Mouse (Mus musculus) neural tube, embryonic 14.5 days (tissue): ENCODE data around the gene Wdr27. TPM values are rescaled to one million over a fixed set of nuclear protein-coding genes. Genes with fewer than 3 reads are reported as not detected.

Experiments used
- ATAC-seq: fragments of 200-750 bp; cut with Nextera tagmentation; 2 replicates; pipeline ENCODE4 v1.8.0; 2017; ENCODE audit warnings: low read depth, mild to moderate bottlenecking, moderate TSS enrichment, moderate library complexity
- H3K27ac ChIP-seq: fragments of 300-500 bp; sonication (generic); 2 replicates; pipeline ENCODE4 v1.5.1; 2014; ENCODE audit warnings: low read depth, mild to moderate bottlenecking, control low read depth, low read length, moderate library complexity, mixed read lengths
- H3K27me3 ChIP-seq: fragments of 300-500 bp; sonication (generic); 2 replicates; pipeline ENCODE4 v1.6.1; 2014; ENCODE audit warnings: low read length; ENCODE audit not compliant: control insufficient read depth, insufficient read depth
- H3K36me3 ChIP-seq: fragments of 300-500 bp; sonication (generic); 2 replicates; pipeline ENCODE4 v1.6.1; 2014; ENCODE audit warnings: low read length, mixed read lengths; ENCODE audit not compliant: control insufficient read depth, insufficient read depth
- H3K4me1 ChIP-seq: fragments of 300-500 bp; sonication (generic); 2 replicates; pipeline ENCODE4 v1.6.1; 2014; ENCODE audit warnings: low read length; ENCODE audit not compliant: control insufficient read depth, insufficient read depth
- H3K4me2 ChIP-seq: fragments of 300-500 bp; sonication (generic); 2 replicates; pipeline ENCODE4 v1.6.1; 2014; ENCODE audit warnings: mild to moderate bottlenecking, low read depth, low read length, control low read depth
- H3K4me3 ChIP-seq: fragments of 300-500 bp; sonication (generic); 2 replicates; pipeline ENCODE4 v1.5.1; 2014; ENCODE audit warnings: low read depth, low read length, control low read depth, mixed read lengths
- H3K9ac ChIP-seq: fragments of 300-500 bp; sonication (generic); replicated peaks from 2 replicates; pipeline ENCODE4 v1.6.1; 2014; ENCODE audit warnings: low read depth, mild to moderate bottlenecking, control low read depth, low read length, mixed read lengths
- H3K9me3 ChIP-seq: fragments of 300-500 bp; sonication (generic); 2 replicates; pipeline ENCODE4 v1.6.1; 2016; ENCODE audit warnings: low read length; ENCODE audit not compliant: control insufficient read depth
- WGBS: fragments of 180-500 bp; shearing (Covaris S2); extraction: QIAGEN DNeasy Blood & Tissue Kit; methylation state at CpG from one replicate; pipeline ENCODE4 v1.1.7; 2014; 5-methylcytosine and 5-hydroxymethylcytosine counted together
- polyA plus RNA-seq: library from polyadenylated mRNA; unstranded; fragments of >200 nt; fragmentation: Nextera tagmentation; extraction: Ambion mirVana; gene quantifications from 2 replicates; pipeline ENCODE4 v1.2.1, GENCODE M21; 2014

Gene Wdr27
- polyA plus RNA-seq, 1 experiment from 2014 or later: 10.2 TPM

GRCm38 (mm10) chr17:14770377-14770776, 172.6 kb downstream of the Wdr27 start:
- ATAC-seq: no peak

More at GRCm38 (mm10) chr17:14770377-14770776, 172.6 kb downstream of the Wdr27 start:
- H3K27ac ChIP-seq: no peak overlapping the region
- no peak overlapping the region for H3K4me2 ChIP-seq
- no peak overlapping the region for H3K9ac ChIP-seq
- H3K4me1 ChIP-seq: no peaks in the 10 kb centered on the region
- H3K36me3 ChIP-seq: no peaks in the 10 kb centered on the region
- H3K9me3 ChIP-seq: no peaks in the 10 kb centered on the region
- H3K4me3 ChIP-seq: no peak overlapping the region
- H3K27me3 ChIP-seq: no peaks in the 10 kb centered on the region
- WGBS: 84% methylated on average over 5 of the region's 5 CpGs

Other genes with a start within 250 kb of the Wdr27 start
- gene Thbs2, start 248.9 kb downstream of the Wdr27 start, polyA plus RNA-seq: 3.9 and 9.8 TPM in 2 replicates
- gene 1600012H06Rik, start within 50 bp of the Wdr27 start, polyA plus RNA-seq: 24.5 and 26.6 TPM in 2 replicates
- 21.2 and 21.3 TPM in 2 replicates for gene Phf10, start 18.1 kb upstream of the Wdr27 start, polyA plus RNA-seq
- 6.9 and 7.7 TPM in 2 replicates for gene 9030025P20Rik, start 35.3 kb upstream of the Wdr27 start, polyA plus RNA-seq
- gene Gm3417, start 35.6 kb upstream of the Wdr27 start, polyA plus RNA-seq: 1.3 TPM in 1 of 2 replicates, not detected in the other
- 4.6 and 6.6 TPM in 2 replicates for gene Gm3435, start 67.0 kb upstream of the Wdr27 start, polyA plus RNA-seq
- 88.5 and 99.2 TPM in 2 replicates for gene Ermard, start 98.0 kb upstream of the Wdr27 start, polyA plus RNA-seq
- 0.68 TPM in 1 of 2 replicates, not detected in the other for gene Tcte3, start 98.3 kb upstream of the Wdr27 start, polyA plus RNA-seq
- gene Gm3448, start 98.4 kb upstream of the Wdr27 start, polyA plus RNA-seq: 2.6 and 4.2 TPM in 2 replicates